ENCODE assay signal across 14 mouse cellular contexts in the genomic region with DNA sequence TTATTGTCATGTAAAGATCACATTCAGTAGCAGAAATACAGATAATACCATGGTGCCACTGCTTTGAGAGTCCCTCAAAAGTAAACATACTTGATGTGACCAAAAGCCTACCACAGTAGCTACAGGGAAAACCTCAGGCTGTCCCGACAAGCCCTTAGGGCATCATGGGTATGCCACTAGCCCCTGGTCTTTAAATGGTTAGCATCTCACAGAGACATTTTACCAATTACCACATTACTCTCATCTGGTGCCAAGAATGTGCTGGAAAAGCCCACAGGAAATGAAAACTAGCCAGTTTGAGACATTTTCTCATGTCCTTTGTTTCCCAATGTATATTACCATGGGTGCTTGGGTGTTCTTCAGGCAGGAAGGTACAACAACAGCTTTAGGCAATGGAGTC.
"Had no signal": no experiment of that assay in that cellular context is flagged by ENCODE, and none has a peak within 500 bp of the region (broad histone marks: within the 10 kb centered on the region; RNA-seq: fewer than 3 reads in every experiment).

No protein-coding gene starts in this region.

- DNase-seq: gastrocnemius, postnatal 14 days; gastrocnemius, postnatal 36 days; heart, adult 11 months; heart, adult 2 months; heart, postnatal 14 days; heart, postnatal 36 days; kidney, adult 11 months; kidney, adult 2 months; kidney, adult 9 months; kidney, postnatal 14 days; kidney, postnatal 36 days; liver; liver, embryonic 13.5 days; liver, postnatal 0 days had no signal
